Mouse (Mus musculus): ENCODE measurements around the gene Ssc4d. TPM values are rescaled to one million over a fixed set of nuclear protein-coding genes. Genes with fewer than 3 reads are reported as not detected.

Ssc4d gene
- polyA plus RNA-seq, 1 experiment from 2014 or later: 2.5 TPM

DNA sequence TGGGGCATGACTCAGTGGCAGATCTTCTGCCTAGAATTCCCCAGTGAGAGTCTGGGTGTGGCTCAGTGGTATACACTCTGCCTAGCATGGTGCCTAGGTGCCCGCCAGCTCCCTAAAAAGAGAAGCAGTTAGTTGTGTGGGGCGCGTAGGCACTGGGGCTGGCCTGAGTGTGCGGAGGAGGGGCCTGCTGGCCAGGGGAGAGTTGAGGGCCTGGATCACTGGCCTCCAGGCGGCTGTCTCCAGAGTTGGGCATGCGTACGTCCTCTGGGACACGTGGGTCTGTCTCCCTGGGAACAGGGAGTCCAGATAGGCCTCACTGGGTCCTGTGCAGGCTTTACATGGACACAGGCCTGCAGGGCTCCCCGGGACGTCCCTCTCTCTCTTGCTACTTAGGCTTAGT is 40.5 kb upstream of the Ssc4d start:
- Histone ChIP-seq H3K36me3 (ENCODE audit: insufficient read depth, low read length) (peaks cover 9% of the 10 kb centered on the region; the same call in 1 of the 2 replicates), H3K4me3 (ENCODE audit: low read depth, low read length) (no peak overlapping the region), H3K4me2 (replicated peaks; ENCODE audit: low read depth, low read length) (no peak overlapping the region), H3K9ac (replicated peaks; ENCODE audit: low read depth) (no peak overlapping the region), H3K27ac (ENCODE audit: low read length) (peak overlapping the region; percentile 76; the same call in 1 of the 2 replicates), H3K9me3 (ENCODE audit: low read length) (no peaks in the 10 kb centered on the region), H3K4me1 (ENCODE audit: insufficient read depth, low read depth, low read length) (peaks cover 2% of the 10 kb centered on the region), H3K27me3 (replicated peaks; ENCODE audit: insufficient read depth, low read length) (no peaks in the 10 kb centered on the region)
- no peak for TF ChIP-seq EP300 (IDR thresholded peaks at IDR 0.05)
- TF ChIP-seq CTCF (IDR thresholded peaks at IDR 0.05): no peak
- 73% methylated on average over 10 of the region's 10 CpGs for WGBS
- DNase-seq (ENCODE audit: low spot score) (no peak), ATAC-seq (peak; percentile 49)

DNA sequence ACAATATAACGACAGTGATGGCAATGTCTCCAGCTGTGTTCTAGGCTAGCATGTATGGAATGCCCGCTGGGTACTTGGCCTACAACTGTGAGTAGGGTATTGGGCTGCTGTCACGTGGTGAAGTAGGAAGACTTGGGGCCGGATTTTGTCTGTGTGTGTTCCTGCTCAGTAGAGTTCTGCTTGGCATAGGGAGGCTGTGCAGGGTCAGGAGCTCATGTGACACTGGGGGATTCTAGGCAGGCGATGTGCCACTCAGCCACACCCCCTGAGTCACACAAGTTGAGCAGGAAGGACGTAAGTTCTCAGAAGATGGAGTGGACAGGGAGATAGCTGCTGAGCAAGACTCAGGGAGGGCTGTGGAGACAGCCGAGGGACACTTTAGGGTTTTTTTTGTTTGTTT is 33.4 kb upstream of the Ssc4d start:
- WGBS: 66% methylated on average over 7 of the region's 7 CpGs
- no peak overlapping the region for H3K27ac ChIP-seq (ENCODE audit: low read length)
- TF ChIP-seq EP300 (IDR thresholded peaks at IDR 0.05) (no peak), CTCF (IDR thresholded peaks at IDR 0.05) (no peak)
- no peak overlapping the region for H3K9ac ChIP-seq (replicated peaks; ENCODE audit: low read depth)
- no peak overlapping the region for H3K4me3 ChIP-seq (ENCODE audit: low read depth, low read length)
- no peak overlapping the region for H3K4me2 ChIP-seq (replicated peaks; ENCODE audit: low read depth, low read length)
- no peaks in the 10 kb centered on the region for H3K9me3 ChIP-seq (ENCODE audit: low read length)
- DNase-seq (ENCODE audit: low spot score) (no peak), ATAC-seq (0 out of 2 replicates have a peak, but pooled peaks have one; percentile 17)
- H3K27me3 ChIP-seq (replicated peaks; ENCODE audit: insufficient read depth, low read length): no peaks in the 10 kb centered on the region
- peaks cover 9% of the 10 kb centered on the region; the same call in 1 of the 2 replicates for H3K36me3 ChIP-seq (ENCODE audit: insufficient read depth, low read length)
- H3K4me1 ChIP-seq (ENCODE audit: insufficient read depth, low read depth, low read length): no peaks in the 10 kb centered on the region

DNA sequence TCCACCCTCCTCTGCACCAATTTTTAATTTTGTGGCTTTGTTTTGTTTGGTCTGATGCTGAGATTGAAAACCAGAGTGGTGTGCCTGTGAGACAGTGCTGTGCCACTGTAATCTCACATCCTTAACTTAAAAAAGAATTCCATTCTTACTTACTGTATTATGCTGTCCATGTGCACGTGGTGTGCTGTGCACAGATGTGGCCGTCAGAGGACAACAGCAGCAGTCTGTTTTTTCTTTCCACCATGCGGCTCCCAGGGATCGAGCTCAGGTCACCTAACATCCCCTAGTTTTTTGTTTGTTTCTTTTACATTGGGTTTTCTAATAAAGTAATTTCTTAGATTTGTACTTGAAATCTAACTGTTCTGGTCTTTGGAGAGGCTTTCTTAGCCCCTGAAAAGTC is 30.2 kb upstream of the Ssc4d start:
- DNase-seq (ENCODE audit: low spot score) (no peak), ATAC-seq (no peak)
- H3K4me1 ChIP-seq (ENCODE audit: insufficient read depth, low read depth, low read length): no peaks in the 10 kb centered on the region
- H3K4me3 ChIP-seq (ENCODE audit: low read depth, low read length): no peak overlapping the region
- H3K9ac ChIP-seq (replicated peaks; ENCODE audit: low read depth): no peak overlapping the region
- 84% methylated on average over 4 of the region's 4 CpGs for WGBS
- TF ChIP-seq CTCF (IDR thresholded peaks at IDR 0.05) (no peak), EP300 (IDR thresholded peaks at IDR 0.05) (no peak)
- no peak overlapping the region for H3K27ac ChIP-seq (ENCODE audit: low read length)
- no peaks in the 10 kb centered on the region for H3K27me3 ChIP-seq (replicated peaks; ENCODE audit: insufficient read depth, low read length)
- H3K36me3 ChIP-seq (ENCODE audit: insufficient read depth, low read length): no peaks in the 10 kb centered on the region
- no peak overlapping the region for H3K4me2 ChIP-seq (replicated peaks; ENCODE audit: low read depth, low read length)
- no peaks in the 10 kb centered on the region for H3K9me3 ChIP-seq (ENCODE audit: low read length)

DNA sequence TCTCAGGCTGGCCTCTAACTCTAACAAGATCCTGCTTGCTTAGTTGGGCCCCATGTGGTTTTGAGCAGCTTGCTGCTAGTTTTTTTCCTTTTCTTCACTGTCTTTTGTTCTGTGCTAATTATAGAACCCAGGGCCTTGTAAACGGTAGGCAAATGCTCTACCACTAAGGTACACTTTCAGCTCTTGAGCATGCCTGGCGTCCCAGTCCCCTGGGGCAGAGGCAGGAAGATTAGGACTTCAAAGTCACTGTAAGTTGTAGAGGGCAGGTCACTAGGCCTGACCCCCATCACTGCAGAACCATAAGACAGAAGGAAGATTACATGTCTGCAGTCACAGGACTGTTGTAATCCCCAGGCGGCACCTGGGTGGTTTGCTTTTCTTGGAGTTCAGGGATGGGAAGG is 28.4 kb upstream of the Ssc4d start:
- Histone ChIP-seq H3K4me2 (replicated peaks; ENCODE audit: low read depth, low read length) (no peak overlapping the region), H3K4me1 (ENCODE audit: insufficient read depth, low read depth, low read length) (no peaks in the 10 kb centered on the region), H3K27ac (ENCODE audit: low read length) (peak overlapping the region; percentile 17; the same call in 1 of the 2 replicates), H3K36me3 (ENCODE audit: insufficient read depth, low read length) (no peaks in the 10 kb centered on the region), H3K9me3 (ENCODE audit: low read length) (no peaks in the 10 kb centered on the region), H3K27me3 (replicated peaks; ENCODE audit: insufficient read depth, low read length) (no peaks in the 10 kb centered on the region), H3K4me3 (ENCODE audit: low read depth, low read length) (no peak overlapping the region), H3K9ac (replicated peaks; ENCODE audit: low read depth) (no peak overlapping the region)
- DNase-seq (ENCODE audit: low spot score) (no peak), ATAC-seq (0 out of 2 replicates have a peak, but pooled peaks have one; percentile 10)
- 35% methylated on average over 3 of the region's 3 CpGs for WGBS
- TF ChIP-seq CTCF (IDR thresholded peaks at IDR 0.05) (no peak), EP300 (IDR thresholded peaks at IDR 0.05) (no peak)

DNA sequence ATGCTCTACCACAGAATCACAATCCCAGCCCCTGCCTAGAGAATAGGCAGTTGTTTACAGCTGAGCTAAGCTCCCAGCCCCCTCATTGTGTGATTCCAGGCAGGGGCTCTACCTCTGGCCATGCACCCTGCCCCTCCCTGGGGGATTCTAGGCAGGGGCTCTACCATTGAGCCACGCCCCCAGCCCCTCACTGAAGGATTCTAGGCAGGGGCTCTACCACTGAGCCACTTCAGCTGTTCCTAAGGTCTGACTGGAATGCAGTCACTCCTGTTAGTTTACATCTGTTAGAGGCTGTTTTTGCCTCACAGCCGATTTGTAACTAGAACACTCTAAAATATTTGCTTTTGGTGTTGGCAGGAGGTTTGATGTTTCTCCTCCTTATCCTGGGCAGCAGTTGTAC is 28.0 kb upstream of the Ssc4d start:
- no peaks in the 10 kb centered on the region for H3K4me1 ChIP-seq (ENCODE audit: insufficient read depth, low read depth, low read length)
- no peak for TF ChIP-seq CTCF (IDR thresholded peaks at IDR 0.05)
- TF ChIP-seq EP300 (IDR thresholded peaks at IDR 0.05): no peak; the same call in 1 of the 2 replicates
- no peak overlapping the region for H3K4me2 ChIP-seq (replicated peaks; ENCODE audit: low read depth, low read length)
- H3K27ac ChIP-seq (ENCODE audit: low read length): peak overlapping the region; percentile 17; the same call in 1 of the 2 replicates
- peak; percentile 88 for ATAC-seq
- H3K9me3 ChIP-seq (ENCODE audit: low read length): no peaks in the 10 kb centered on the region
- H3K27me3 ChIP-seq (replicated peaks; ENCODE audit: insufficient read depth, low read length): no peaks in the 10 kb centered on the region
- no peak overlapping the region for H3K4me3 ChIP-seq (ENCODE audit: low read depth, low read length)
- no peaks in the 10 kb centered on the region for H3K36me3 ChIP-seq (ENCODE audit: insufficient read depth, low read length)
- 51% methylated on average over 2 of the region's 2 CpGs for WGBS
- no peak overlapping the region for H3K9ac ChIP-seq (replicated peaks; ENCODE audit: low read depth)
- peak; percentile 77 for DNase-seq (ENCODE audit: low spot score)

DNA sequence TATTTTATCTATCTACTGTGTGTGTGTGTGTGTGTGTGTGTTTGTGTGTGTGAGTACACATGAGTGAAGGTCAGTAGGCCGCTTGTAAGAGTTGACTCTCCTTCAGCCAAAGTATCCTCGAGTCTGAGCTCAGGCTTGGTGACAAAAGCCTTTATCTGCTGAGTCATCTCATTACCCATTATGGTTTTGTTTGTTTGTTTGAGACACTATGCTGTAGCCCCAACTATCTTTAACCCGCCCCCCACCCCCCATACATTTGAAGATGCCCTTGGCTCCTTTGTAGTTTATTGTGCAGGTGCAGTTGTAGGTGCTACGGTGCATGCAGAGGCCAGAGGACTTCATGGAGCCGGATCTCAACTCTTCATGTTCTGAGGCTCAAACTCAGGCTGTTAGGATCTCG is 26.9 kb upstream of the Ssc4d start:
- Histone ChIP-seq H3K27me3 (replicated peaks; ENCODE audit: insufficient read depth, low read length) (no peaks in the 10 kb centered on the region), H3K4me1 (ENCODE audit: insufficient read depth, low read depth, low read length) (no peaks in the 10 kb centered on the region), H3K9me3 (ENCODE audit: low read length) (no peaks in the 10 kb centered on the region), H3K36me3 (ENCODE audit: insufficient read depth, low read length) (no peaks in the 10 kb centered on the region), H3K4me2 (replicated peaks; ENCODE audit: low read depth, low read length) (no peak overlapping the region), H3K27ac (ENCODE audit: low read length) (no peak overlapping the region), H3K9ac (replicated peaks; ENCODE audit: low read depth) (no peak overlapping the region), H3K4me3 (ENCODE audit: low read depth, low read length) (no peak overlapping the region)
- no peak for DNase-seq (ENCODE audit: low spot score)
- 86% methylated on average over 6 of the region's 6 CpGs for WGBS
- TF ChIP-seq EP300 (IDR thresholded peaks at IDR 0.05): no peak
- TF ChIP-seq CTCF (IDR thresholded peaks at IDR 0.05): no peak
- ATAC-seq: no peak

DNA sequence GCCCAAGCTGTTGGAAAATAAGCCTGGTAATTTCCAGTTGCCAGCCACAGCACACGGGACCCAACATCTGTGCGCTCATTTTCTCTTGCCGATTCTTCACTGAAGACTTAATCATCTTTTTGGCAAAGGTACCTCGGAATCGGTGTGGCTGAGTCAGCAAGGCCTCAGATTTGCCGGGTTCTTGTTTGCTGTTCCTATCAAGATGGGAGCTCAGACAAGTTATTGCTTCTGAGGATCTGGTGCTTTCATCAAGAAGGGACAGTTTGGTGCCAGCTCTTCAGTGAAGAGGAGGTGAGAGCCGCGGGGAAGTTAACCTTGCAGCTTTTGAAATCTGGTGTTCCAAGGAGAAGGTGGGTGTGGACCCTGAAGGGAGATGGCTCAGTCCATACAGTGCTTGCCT is 21.8 kb upstream of the Ssc4d start:
- no peaks in the 10 kb centered on the region for H3K27me3 ChIP-seq (replicated peaks; ENCODE audit: insufficient read depth, low read length)
- H3K36me3 ChIP-seq (ENCODE audit: insufficient read depth, low read length): no peaks in the 10 kb centered on the region
- no peaks in the 10 kb centered on the region for H3K9me3 ChIP-seq (ENCODE audit: low read length)
- no peak overlapping the region for H3K4me3 ChIP-seq (ENCODE audit: low read depth, low read length)
- H3K9ac ChIP-seq (replicated peaks; ENCODE audit: low read depth): no peak overlapping the region
- DNase-seq (ENCODE audit: low spot score) (no peak), ATAC-seq (no peak)
- TF ChIP-seq EP300 (IDR thresholded peaks at IDR 0.05) (no peak), CTCF (IDR thresholded peaks at IDR 0.05) (no peak)
- H3K4me1 ChIP-seq (ENCODE audit: insufficient read depth, low read depth, low read length): 0 out of 2 replicates have a peak, but pooled peaks cover 4% of the 10 kb centered on the region
- no peak overlapping the region for H3K27ac ChIP-seq (ENCODE audit: low read length)
- 70% methylated on average over 8 of the region's 8 CpGs for WGBS
- H3K4me2 ChIP-seq (replicated peaks; ENCODE audit: low read depth, low read length): no peak overlapping the region
